Mouse (Mus musculus): ENCODE results near the gene Tm2d3. TPM values are rescaled to one million over a fixed set of nuclear protein-coding genes. Genes with fewer than 3 reads are reported as not detected.

The Tm2d3 gene
- total and polyA plus RNA-seq, 3 experiments, result 118 to 229 (median 150) TPM

DNA sequence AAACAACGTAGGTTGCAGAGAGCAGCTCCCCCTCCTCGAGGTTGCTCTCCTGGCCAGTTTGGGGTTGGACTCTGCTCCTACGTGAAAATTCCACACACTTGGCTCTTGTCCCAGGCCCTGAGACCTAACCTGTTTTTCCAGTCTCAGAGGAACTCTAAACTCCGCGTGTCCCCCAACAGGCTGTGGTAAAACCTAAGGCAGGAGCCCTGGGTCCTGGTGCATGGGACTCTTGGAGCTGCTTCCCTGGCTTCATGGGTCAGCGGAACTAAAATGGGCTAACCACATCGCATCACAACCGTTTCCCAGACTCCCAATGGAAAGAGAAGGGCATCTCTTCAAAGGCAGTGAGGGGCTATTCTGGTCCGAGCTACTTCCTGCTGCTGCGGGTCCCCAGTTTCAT is 1.9 kb downstream of the Tm2d3 start:
- H3K9ac ChIP-seq (ENCODE audit: insufficient read depth, low read depth), result peak overlapping the region; percentile 52
- peak overlapping the region; percentile 76 to 93 (median 79) for H3K4me3 ChIP-seq (replicated peaks in 1 of 3; ENCODE audit: low read depth in 2 of 3, low read length in 2 of 3, poor library complexity in 1 of 3)
- DNase-seq (ENCODE audit: extremely low read depth), result no peak
- dilution Hi-C loops (cut with MboI; ENCODE audit: extremely low pct_ligation_motif_present, extremely low pct_unique_long_range_greater_than_20kb, low sequenced_read_pairs) (no loop called here), in situ Hi-C loops (cut with MboI; ENCODE audit: low pct_ligation_motif_present, low pct_unique_long_range_greater_than_20kb, low sequenced_read_pairs) (no loop called here)
- TF ChIP-seq EP300 (IDR thresholded peaks at IDR 0.05; ENCODE audit: low read length) (no peak), MXI1 (IDR thresholded peaks at IDR 0.05; ENCODE audit: low read depth, low read length) (no peak), JUND (conservative IDR thresholded peaks at IDR 0.05; ENCODE audit: low read depth, low read length) (no peak), TCF12 (IDR thresholded peaks at IDR 0.05; ENCODE audit: low read depth, low read length) (no peak), RAD21 (IDR thresholded peaks at IDR 0.05; ENCODE audit: low read depth, low read length) (no peak), BHLHE40 (IDR thresholded peaks at IDR 0.05; ENCODE audit: low read depth, low read length) (no peak), SIN3A (IDR thresholded peaks at IDR 0.05; ENCODE audit: low read length) (no peak), ZMIZ1 (IDR thresholded peaks at IDR 0.05; ENCODE audit: low read depth, low read length) (no peak), POLR2AphosphoS2 (IDR thresholded peaks at IDR 0.05; ENCODE audit: low read depth, low read length) (no peak), IRF4 (IDR thresholded peaks at IDR 0.05; ENCODE audit: low read depth, low read length) (no peak), ELF1 (IDR thresholded peaks at IDR 0.05; ENCODE audit: low read depth, low read length) (no peak), NRF1 (IDR thresholded peaks at IDR 0.05; ENCODE audit: low read depth, low read length) (no peak), MAX (IDR thresholded peaks at IDR 0.05; ENCODE audit: low read length) (no peak), E2F4 (IDR thresholded peaks at IDR 0.05; ENCODE audit: insufficient replicate concordance, low read depth, low read length) (no peak), MAZ (IDR thresholded peaks at IDR 0.05; ENCODE audit: low read depth, low read length) (no peak), MEF2A (IDR thresholded peaks at IDR 0.05; ENCODE audit: borderline replicate concordance, low read depth, low read length) (no peak), TBP (conservative IDR thresholded peaks at IDR 0.05; ENCODE audit: low read depth, low read length) (no peak)
- H3K27ac ChIP-seq (ENCODE audit: insufficient read depth, low read depth), result no peak overlapping the region
- no peaks in the 10 kb centered on the region for H3K27me3 ChIP-seq (replicated peaks)
- H3K9me3 ChIP-seq (replicated peaks; ENCODE audit: low read length), result no peaks in the 10 kb centered on the region
- H3K79me2 ChIP-seq (replicated peaks; ENCODE audit: control insufficient read depth, extremely low read depth, insufficient read depth, poor library complexity, severe bottlenecking), result peaks cover 11% of the 10 kb centered on the region
- H3K36me3 ChIP-seq (replicated peaks in 1 of 2; ENCODE audit: control insufficient read depth in 1 of 2, insufficient read depth in 1 of 2, low read length in 1 of 2), result peaks cover 10 to 30% of the 10 kb centered on the region in 2 experiments
- peaks cover 3 to 17% of the 10 kb centered on the region in 2 experiments; a peak in 3 of 4 replicates for H3K4me1 ChIP-seq (ENCODE audit: control insufficient read depth in 1 of 2, insufficient read depth in 2 of 2)
- H3K4me2 ChIP-seq (ENCODE audit: insufficient read depth, low read depth, poor library complexity, severe bottlenecking), result peak overlapping the region; percentile 74

DNA sequence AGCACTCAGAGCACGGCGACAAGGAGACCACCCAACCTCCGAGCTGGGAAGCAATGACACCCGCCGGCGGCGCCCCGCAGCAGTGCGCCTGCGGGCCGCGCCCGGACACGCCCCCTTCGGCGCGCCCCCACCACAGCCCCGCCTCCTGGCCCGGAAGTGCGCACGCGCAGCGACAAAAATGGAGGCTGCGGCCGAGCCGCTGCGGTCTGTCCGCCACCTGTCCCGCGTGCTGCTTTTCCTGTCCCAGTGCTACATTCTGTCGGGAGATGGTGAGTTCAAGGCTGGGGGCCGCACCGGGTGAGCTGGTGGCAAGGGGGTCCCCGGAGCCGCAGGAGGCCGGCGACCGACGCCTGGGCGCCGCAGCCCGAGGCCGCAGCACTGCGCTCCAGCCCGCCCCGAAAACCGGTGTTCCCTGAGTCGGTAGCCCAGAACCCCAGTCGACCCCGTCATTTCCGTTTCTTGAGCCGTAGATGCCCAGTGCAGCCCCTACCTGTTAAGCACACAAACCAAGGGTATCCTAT is 2.4 kb downstream of the Tm2d3 start:
- no peak overlapping the region for H3K27ac ChIP-seq (ENCODE audit: insufficient read depth, low read depth)
- peaks cover 3 to 17% of the 10 kb centered on the region in 2 experiments; a peak in 3 of 4 replicates for H3K4me1 ChIP-seq (ENCODE audit: control insufficient read depth in 1 of 2, insufficient read depth in 2 of 2)
- H3K79me2 ChIP-seq (replicated peaks; ENCODE audit: control insufficient read depth, extremely low read depth, insufficient read depth, poor library complexity, severe bottlenecking), result peaks cover 11% of the 10 kb centered on the region
- TF ChIP-seq TCF12 (IDR thresholded peaks at IDR 0.05; ENCODE audit: low read depth, low read length), result peak; percentile 83
- TF ChIP-seq MYC (IDR thresholded peaks at IDR 0.05; ENCODE audit: low read depth, low read length), result no peak
- no peak for TF ChIP-seq MEF2A (IDR thresholded peaks at IDR 0.05; ENCODE audit: borderline replicate concordance, low read depth, low read length)
- 0 out of 2 replicates have a peak, but pooled peaks have one; percentile 50 for TF ChIP-seq ZMIZ1 (IDR thresholded peaks at IDR 0.05; ENCODE audit: low read depth, low read length)
- TF ChIP-seq SIN3A (IDR thresholded peaks at IDR 0.05; ENCODE audit: low read length), result peak; percentile 78
- no peak for TF ChIP-seq CHD1 (IDR thresholded peaks at IDR 0.05; ENCODE audit: low read depth, low read length)
- peak; percentile 81 for TF ChIP-seq BHLHE40 (IDR thresholded peaks at IDR 0.05; ENCODE audit: low read depth, low read length)
- TF ChIP-seq MXI1 (IDR thresholded peaks at IDR 0.05; ENCODE audit: low read depth, low read length), result 0 out of 2 replicates have a peak, but pooled peaks have one; percentile 49
- TF ChIP-seq POLR2A (IDR thresholded peaks at IDR 0.05; ENCODE audit: low read depth, low read length), result peak; percentile 75
- TF ChIP-seq HCFC1 (IDR thresholded peaks at IDR 0.05; ENCODE audit: low read depth, low read length), result peak; percentile 54
- TF ChIP-seq NELFE (IDR thresholded peaks at IDR 0.05; ENCODE audit: low read depth, low read length), result peak; percentile 70
- no peak for TF ChIP-seq USF2 (conservative IDR thresholded peaks at IDR 0.05; ENCODE audit: low read depth, low read length)
- TF ChIP-seq MAX (IDR thresholded peaks at IDR 0.05; ENCODE audit: low read length), result peak; percentile 34; the same call in 1 of the 2 replicates
- peak; percentile 87 for TF ChIP-seq NRF1 (IDR thresholded peaks at IDR 0.05; ENCODE audit: low read depth, low read length)
- TF ChIP-seq ELF1 (IDR thresholded peaks at IDR 0.05; ENCODE audit: low read depth, low read length), result peak; percentile 87
- H3K36me3 ChIP-seq (replicated peaks in 1 of 2; ENCODE audit: control insufficient read depth in 1 of 2, insufficient read depth in 1 of 2, low read length in 1 of 2), result peaks cover 15 to 35% of the 10 kb centered on the region in 2 experiments
- no peaks in the 10 kb centered on the region for H3K27me3 ChIP-seq (replicated peaks)
- dilution Hi-C loops (cut with MboI; ENCODE audit: extremely low pct_ligation_motif_present, extremely low pct_unique_long_range_greater_than_20kb, low sequenced_read_pairs), result no loop called here
- in situ Hi-C loops (cut with MboI; ENCODE audit: low pct_ligation_motif_present, low pct_unique_long_range_greater_than_20kb, low sequenced_read_pairs), result no loop called here
- peak overlapping the region; percentile 79 to 93 (median 91) for H3K4me3 ChIP-seq (replicated peaks in 1 of 3; ENCODE audit: low read depth in 2 of 3, low read length in 2 of 3, poor library complexity in 1 of 3)
- H3K9me3 ChIP-seq (replicated peaks; ENCODE audit: low read length), result no peaks in the 10 kb centered on the region
- DNase-seq (ENCODE audit: extremely low read depth), result peak; percentile 72
- peak overlapping the region; percentile 92 for H3K9ac ChIP-seq (ENCODE audit: insufficient read depth, low read depth)
- H3K4me2 ChIP-seq (ENCODE audit: insufficient read depth, low read depth, poor library complexity, severe bottlenecking), result peak overlapping the region; percentile 99; the same call in 1 of the 2 replicates

Data from CH12.LX (cell line).